Mouse (Mus musculus): ENCODE data around the gene Ralb.

- TF ChIP-seq CTCF (IDR thresholded peaks at IDR 0.05; ENCODE audit: control insufficient read depth, insufficient read depth, low read length) (no peak), POLR2A (IDR thresholded peaks at IDR 0.05; ENCODE audit: borderline replicate concordance, control insufficient read depth, low read depth, low read length) (no peak)
These were observed 33.1 kb upstream of the Ralb start for GRCm38 (mm10) chr1:119537651-119538050.
